Mouse (Mus musculus): Measurements from ENCODE around the gene Bpifc.

GRCm38 (mm10) chr10:85968157-85968634 is 43.5 kb downstream of the Bpifc start:
- TF ChIP-seq GATA1 (IDR thresholded peaks at IDR 0.05; ENCODE audit: low read length) (no peak), TAL1 (IDR thresholded peaks at IDR 0.05; ENCODE audit: low read length) (no peak)
